Mouse (Mus musculus) urinary bladder, postnatal 25 days (tissue): ENCODE results near the gene Trmt10b.

Experiments used
- DNase-seq: peaks from one replicate; pipeline ENCODE4 v3.0.0; 2022; ENCODE audit warnings: low spot score

The Trmt10b gene

GRCm38 (mm10) chr4:45296662-45297564 lies at the start of gene Trmt10b:
Trmt10b (plus strand) TSS chr4:45297127.
- DNase-seq, result peak; percentile 53

GRCm38 (mm10) chr4:45251265-45251664 lies 45.7 kb upstream of the Trmt10b start:
- no peak for DNase-seq

GRCm38 (mm10) chr4:45252861-45253262 lies 44.1 kb upstream of the Trmt10b start:
- no peak for DNase-seq

- peak; percentile 6 for DNase-seq
Observed at GRCm38 (mm10) chr4:45253839-45254601, 42.9 kb upstream of the Trmt10b start.

- DNase-seq, result no peak
Observed at GRCm38 (mm10) chr4:45259232-45259832, 37.6 kb upstream of the Trmt10b start.

GRCm38 (mm10) chr4:45261551-45261950 lies 35.4 kb upstream of the Trmt10b start:
- no peak for DNase-seq

- no peak for DNase-seq
Observed at GRCm38 (mm10) chr4:45267883-45268282, 29.0 kb upstream of the Trmt10b start.

GRCm38 (mm10) chr4:45271041-45271452 lies 25.9 kb upstream of the Trmt10b start:
- no peak for DNase-seq

- no peak for DNase-seq
Observed at GRCm38 (mm10) chr4:45275770-45276169, 21.2 kb upstream of the Trmt10b start.

GRCm38 (mm10) chr4:45279292-45279691 lies 17.6 kb upstream of the Trmt10b start:
- DNase-seq, result no peak

GRCm38 (mm10) chr4:45279981-45280548 lies 16.9 kb upstream of the Trmt10b start:
- DNase-seq, result peak; percentile 52

- DNase-seq, result no peak
Observed at GRCm38 (mm10) chr4:45286318-45286717, 10.6 kb upstream of the Trmt10b start.

- no peak for DNase-seq
Observed at GRCm38 (mm10) chr4:45287906-45288305, 9.0 kb upstream of the Trmt10b start.

- DNase-seq, result no peak
Observed at GRCm38 (mm10) chr4:45305536-45305935, 8.6 kb downstream of the Trmt10b start.

- DNase-seq, result no peak
Observed at GRCm38 (mm10) chr4:45308046-45308445, 11.1 kb downstream of the Trmt10b start.

GRCm38 (mm10) chr4:45308606-45309005 lies 11.7 kb downstream of the Trmt10b start:
- DNase-seq, result no peak

- no peak for DNase-seq
Observed at GRCm38 (mm10) chr4:45311056-45311455, 14.1 kb downstream of the Trmt10b start.

- peak; percentile 73 for DNase-seq
Observed at GRCm38 (mm10) chr4:45320159-45320816, 23.4 kb downstream of the Trmt10b start.

GRCm38 (mm10) chr4:45331139-45331538 lies 34.2 kb downstream of the Trmt10b start:
- DNase-seq, result no peak

- DNase-seq, result no peak
Observed at GRCm38 (mm10) chr4:45332466-45332865, 35.5 kb downstream of the Trmt10b start.

GRCm38 (mm10) chr4:45341226-45341625 lies 44.3 kb downstream of the Trmt10b start:
- no peak for DNase-seq
